Mouse (Mus musculus): ENCODE data around the gene Prkcz.
"Not testable (repeated sequence)": the region's sequence is repeated elsewhere in the genome, so short reads cannot be mapped to it uniquely, and the experiment has no call there.

Gene Prkcz

DNA sequence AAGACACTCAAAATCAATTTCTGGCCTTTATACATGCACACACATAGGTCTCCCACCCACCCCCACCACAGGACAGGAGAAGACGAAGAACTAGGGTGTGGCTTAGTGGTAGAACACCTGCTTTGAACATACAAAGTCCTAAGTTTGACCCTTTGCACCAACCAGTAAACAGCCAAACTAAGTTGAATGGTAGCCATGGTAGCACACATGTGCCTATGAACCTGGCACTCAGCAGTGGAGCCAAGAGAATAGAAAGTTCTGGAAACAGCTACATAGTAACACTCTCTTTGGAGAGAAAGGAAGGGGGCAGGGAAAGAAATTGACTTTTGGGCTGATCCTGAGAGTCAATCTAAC lies 80.4 kb downstream of the Prkcz start:
- no peak for DNase-seq

DNA sequence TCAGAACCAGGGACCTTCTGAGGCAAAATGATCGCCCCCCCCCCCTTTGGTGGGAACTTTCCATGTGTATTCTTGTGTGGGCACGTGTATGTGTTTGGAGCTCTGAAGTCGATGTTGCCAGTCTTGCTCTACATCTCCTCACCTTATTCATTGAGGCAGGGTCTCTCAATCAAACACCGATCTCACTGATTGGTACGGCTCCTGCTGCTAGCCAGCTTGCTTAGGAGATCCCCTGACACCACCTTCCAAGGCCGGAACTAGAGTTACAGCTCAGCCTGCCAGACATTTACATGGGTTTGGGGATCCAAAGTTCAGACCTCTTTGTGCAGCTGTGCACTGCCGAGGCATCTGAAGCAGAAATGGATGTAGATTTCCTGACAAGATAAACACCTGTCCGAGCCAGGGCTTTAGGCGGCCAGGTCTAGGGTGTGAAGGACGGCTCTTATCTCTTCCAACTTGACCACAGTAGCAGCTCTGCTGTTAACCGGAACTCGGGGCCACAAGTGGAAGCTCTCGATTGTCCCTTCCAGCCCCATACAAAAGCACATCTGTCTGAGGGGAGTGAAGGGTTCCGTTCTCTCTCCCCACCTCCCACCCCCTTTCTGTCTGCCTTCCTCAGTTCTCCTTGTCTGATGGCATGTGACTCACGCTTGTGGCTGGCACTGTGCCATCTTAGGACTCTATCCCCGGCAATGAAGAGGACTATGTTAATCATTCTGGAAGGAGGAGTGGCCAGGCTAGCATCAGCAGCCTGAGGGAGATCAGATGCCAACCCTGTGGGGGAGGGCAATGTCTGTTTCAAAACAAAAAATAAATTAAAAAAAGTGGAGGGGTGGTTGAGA lies 81.0 kb downstream of the Prkcz start:
- no peak for DNase-seq

DNA sequence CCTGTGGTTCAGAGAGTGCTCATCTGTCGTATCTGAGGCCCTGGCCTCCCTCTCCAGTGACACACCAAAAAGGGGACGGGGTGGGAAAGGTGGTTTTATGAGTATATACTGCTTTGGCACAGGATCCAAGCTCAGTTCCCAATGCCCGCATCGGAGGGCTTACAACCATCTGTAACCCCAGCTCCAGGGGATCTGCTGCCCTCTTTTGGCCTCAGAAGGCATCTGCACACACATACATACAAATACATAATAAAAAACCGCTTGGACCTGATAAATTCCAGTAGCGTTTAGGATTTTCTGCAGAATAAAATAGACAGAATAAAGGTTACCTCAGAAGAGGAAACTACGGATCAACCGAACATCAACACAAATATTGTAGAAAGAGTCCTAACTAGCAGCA lies 82.1 kb downstream of the Prkcz start:
- no peak for DNase-seq

DNA sequence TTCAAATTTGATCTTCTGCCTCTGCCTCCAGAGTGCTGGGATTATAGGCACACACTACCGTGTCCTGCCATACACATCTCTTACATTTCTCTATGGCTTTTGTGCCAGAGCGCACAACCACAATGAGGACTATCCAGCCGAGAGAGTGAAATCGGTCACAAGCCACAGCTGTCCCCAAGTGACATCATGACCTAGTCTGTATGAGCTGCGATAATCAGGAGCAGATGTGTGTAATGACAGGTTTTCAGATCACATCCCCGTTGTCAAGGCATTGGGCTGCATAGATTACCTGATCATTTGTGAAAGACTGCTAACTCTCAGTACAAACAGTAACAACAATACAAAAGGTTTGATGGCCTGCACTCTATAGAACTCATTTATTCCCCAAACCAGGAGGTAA lies 83.2 kb downstream of the Prkcz start:
- DNase-seq, result no peak

DNA sequence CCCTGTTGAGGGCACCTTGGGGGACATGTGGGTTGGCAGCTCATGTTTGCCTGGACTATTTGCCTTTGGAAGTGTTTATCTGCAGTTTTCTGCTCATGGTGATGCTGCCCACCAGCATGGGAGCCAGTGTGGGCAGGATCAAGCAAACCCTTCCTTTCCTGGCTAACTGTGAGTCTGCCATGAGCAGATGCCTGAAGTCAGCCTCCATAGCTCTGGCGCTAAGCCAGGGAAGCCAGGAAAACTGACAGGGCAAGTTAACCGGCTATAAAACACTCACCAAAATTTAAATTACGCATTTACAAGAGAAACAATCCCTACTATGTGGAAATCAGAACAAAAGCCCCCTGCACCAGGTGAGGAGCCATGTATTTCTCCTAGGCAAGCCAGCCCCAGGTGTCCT lies 86.3 kb downstream of the Prkcz start:
- no peak for DNase-seq

DNA sequence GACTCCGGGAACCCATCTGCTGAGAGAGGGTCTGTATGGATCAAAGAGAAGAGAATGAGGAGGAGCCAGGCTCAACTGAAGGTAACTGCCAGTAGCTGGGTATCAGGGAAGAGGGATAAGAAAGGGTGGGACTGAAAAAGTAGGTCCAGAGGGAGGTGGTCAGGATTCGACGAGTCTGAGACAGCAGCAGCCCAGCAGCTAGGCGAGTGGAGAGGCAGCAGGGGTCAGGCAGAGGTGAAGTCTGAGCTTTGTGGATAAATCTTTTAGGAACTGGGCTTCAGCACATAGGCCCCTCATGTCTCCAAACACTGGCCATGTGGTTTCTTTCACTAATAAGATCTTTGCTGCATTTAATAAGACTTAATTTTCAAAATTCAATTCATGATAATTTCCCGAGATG lies 86.7 kb downstream of the Prkcz start:
- DNase-seq, result no peak

DNA sequence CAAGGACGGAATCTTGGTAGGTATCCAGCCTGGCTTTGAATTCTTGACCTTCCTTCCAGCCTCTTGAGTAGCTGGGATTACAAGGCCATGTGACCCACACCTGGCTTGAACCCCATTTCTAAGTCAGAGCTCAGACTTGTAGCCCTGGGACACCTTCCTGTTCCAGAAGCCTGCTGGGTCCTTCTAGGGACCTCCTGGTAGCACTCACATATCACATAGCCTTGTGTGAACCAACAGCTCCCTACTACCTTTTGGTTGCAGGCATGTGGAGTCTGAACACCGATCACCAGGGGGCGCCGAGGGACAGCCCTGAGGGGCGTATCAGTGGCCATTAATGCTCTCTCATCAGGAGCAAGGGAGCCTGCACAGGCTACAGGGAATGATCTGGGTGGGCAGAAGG lies 92.8 kb downstream of the Prkcz start:
- DNase-seq, result peak; percentile 80

DNA sequence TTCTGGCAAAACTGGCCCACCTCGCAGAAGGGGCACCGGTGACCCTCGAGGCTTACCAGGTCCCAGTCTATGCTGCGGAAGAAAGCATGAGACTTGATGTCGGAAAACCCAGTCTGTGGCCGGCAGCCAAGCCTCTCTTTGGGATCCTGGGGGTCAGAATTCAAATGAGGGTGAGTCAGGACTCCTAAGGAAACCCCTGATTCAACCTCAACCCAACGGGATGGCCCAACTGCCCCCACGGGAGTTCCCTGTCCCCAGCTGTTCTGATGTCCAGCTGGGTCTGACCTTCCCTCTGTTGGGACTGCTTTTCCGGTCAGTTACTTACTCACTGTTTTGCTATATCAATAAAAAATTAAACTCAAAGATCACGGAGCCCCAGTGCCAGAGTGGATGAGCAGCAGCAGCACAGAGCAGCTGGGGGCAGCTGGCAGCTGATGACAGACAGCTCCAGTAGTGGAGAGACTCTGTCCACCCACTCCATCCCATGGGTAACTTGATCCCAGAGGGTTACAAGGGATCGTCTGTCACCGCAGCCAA lies 93.5 kb downstream of the Prkcz start:
- DNase-seq, result no peak

DNA sequence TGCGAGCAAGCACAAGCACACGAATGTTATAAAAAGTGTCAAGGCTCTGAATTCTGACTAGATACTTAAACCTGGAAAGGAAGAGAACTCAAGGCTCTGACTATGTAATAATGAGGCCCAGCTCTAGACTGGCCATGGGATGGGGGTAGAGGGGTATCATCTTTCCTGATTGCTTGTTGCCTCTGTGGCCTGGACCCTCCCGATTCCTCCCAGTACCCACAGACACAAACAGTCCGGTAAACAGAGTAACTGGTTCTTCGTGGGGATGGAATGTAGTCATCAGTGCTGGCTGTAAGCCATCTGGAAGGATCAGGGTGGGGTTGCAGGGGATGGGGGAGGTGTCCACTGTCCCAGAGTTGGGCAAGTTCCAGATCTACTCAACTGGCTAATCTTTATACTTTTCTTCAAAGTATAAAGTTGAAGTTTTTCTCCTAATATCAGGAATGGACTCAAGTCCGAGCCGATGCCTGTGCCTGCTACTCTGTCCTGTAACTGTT lies 94.1 kb downstream of the Prkcz start:
- no peak for DNase-seq

DNA sequence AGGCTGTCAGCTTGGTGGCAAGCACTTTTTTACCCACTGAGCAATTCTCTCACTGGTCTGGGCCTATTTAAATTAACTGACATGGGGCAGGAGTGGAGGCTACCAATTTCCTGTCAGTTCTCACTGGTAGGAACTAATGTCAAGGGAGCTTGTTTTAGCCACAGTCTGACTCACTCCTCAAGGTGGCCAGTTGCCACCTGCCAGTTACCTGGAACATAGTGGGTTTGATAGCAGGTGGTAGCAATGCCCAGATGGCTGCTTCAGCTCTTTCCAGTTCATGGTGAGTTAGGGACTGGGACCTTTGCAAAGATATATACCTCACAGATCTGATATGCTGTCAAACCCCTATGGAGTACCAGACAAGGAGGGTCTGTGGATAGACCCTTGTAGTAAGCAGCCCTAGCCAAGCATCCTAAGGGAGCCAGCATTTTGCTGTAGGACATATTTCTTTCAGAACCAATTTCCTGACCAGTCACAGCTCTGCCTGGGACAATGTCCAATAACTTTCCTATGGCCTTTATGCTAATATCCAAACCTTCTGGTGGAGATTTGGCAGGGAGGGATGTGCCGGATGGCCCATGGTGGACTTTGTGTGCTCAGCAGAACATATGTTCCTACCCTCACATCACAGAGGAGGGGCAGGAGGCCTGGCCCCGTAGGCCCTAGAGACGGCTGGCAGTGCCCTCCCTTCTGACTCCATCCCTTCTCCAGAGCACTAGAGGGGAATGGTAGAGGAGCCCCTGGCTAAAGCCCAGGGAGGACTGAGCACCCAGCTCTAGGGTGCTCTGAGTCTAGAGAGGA lies 96.4 kb downstream of the Prkcz start:
- peak; percentile 98 for DNase-seq

DNA sequence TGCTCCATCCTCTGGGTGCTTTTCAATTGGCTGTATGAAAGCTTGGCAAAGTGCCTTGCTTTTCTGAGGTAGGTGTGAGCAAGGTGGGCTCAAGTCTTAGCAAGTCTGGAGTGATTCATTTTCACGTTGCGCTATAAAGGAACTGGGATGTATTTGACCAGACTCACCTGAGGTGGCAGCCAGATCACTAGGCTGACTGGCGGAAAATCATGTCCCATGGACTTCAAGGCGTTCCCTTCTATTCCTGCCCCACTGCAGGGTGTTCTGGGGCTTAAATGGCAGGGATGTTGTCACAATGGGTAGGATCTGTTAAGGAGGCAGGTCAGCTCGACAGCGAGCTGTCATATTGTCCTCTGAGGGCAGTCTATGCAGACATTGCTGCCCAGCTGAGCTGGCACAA lies 108.9 kb downstream of the Prkcz start:
- DNase-seq, result no peak

DNA sequence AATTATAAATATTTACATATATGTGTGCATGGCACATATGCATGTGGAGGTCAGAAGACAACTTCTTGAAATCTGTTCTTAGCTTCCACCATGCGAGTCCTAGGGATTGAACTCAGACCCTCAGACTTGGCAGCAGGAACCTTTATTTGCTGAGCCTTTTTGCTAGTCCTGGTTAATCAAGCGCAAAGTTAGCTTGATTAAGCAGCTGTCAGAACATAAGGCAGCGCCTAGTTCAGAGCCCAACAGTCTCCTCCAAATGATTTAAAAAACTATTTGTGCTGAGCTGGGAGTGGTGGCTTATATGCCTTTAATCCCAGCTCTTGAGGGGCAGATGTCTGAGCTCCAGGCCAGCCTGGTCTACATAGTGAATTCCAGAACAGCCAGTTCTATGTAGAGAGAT lies 110.0 kb downstream of the Prkcz start:
- DNase-seq, result peak; percentile 74

DNA sequence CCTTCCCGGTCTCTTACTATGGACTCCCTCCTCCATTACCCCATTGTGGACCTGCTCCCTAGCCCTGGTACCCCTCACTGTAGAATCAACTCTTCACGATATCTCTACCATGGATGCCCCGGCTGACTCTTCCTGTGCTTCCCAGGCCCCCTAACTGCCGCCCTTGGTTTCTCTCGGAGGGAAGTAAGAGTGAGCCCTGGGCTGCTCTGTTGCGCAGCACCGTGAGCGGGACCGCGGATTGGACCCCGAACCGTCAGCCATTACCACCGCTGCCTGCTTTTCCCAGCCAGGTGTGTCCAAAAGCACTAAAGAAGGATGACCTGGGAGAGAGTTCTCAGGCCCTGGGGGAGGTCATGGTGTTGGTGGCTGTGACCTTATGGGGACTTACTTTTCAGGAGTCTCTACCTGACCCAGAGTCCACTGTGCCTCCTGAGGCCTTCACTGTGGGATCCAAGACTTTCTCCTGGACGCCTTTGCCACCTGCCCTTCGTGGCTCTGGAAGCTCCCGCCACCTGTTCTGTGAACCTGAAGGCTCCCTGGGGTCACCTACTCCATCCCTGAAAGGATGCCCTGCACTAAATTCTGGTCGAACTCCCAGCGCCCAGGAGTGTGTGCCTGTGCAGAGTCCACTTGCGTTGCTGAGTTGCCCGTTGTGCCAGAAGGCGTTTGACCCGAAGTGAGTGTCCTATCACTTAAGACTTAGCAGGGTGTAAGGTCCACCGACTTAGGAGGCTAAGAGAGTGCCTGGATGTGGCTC lies 110.6 kb downstream of the Prkcz start:
- peak; percentile 80 for DNase-seq

DNA sequence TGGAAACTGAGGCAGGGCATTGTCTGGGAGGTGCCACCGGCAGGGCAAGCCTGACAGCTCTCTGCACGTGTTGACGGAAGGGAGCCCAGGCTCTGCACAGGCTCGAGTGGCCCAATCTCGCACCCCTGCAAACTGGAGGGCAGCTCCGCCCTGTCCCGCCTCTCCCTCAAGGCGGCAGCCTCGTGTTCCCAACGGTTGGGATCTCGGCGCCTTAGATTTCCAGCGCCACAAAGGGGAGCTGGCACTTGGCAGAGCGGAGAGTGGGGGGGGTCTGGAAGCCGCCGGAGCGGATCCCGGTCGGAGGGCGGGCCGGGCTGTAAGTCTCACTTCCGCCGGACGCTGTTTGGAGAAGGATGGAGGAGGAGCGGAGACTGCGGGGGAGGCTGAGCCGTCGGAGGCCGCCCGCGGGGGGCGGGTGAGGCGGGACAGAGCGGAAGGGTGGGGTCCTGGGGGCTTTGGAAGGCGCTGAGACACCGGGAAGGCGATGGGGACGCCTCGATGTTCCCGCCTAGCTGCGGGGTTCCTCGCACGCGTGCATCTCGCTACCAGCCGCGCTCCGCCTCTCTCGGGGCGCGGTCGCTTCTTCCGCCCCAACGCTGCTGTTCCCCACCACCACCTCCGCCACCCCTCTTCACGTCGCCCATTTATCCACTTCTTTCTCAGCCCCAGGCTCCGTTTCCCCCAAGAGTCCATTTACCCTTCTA lies 111.4 kb downstream of the Prkcz start, which contains the start of gene Faap20:
Gene Faap20, plus strand, starts transcription at position 155 of the 704 bp plus-strand sequence.
- peak; percentile 91 for DNase-seq

DNA sequence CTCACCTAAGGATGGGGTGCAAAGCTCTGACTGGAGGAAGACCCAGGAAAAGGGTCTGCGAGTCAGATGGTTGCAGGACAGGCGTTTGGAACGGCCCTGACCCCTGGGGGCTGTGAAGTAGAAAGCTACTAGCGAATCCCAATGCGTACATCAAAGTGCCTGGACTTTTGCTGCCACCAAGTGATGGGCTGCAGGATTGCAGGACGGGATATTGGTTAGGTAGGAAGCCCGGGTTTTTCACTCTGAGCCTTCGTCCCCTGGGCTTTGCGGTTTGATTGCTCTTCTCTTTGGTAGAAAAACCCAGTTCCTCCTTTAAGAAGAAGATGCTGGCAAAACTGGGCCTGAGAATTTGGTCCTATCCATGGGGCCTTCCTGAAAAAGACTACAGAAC lies 111.9 kb downstream of the Prkcz start:
- DNase-seq, result peak; percentile 93

DNA sequence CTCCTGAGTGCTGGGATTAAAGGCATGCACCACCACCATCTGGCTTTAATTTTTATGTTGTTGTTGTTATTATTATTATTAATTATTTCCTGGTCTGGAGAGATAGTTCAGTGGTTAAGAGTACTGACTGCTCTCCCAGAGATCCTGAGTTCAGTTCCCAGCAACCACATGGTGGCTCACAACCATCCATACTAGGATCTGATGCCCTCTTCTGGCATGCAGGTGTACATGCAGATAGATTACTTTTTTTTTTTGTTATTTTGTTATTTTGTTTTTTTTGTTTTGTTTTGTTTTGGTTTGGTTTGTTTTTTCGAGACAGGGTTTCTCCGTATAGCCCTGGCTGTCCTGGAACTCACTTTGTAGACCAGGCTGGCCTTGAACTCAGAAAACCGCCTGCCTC lies 113.1 kb downstream of the Prkcz start:
- DNase-seq, result not testable (repeated sequence)

DNA sequence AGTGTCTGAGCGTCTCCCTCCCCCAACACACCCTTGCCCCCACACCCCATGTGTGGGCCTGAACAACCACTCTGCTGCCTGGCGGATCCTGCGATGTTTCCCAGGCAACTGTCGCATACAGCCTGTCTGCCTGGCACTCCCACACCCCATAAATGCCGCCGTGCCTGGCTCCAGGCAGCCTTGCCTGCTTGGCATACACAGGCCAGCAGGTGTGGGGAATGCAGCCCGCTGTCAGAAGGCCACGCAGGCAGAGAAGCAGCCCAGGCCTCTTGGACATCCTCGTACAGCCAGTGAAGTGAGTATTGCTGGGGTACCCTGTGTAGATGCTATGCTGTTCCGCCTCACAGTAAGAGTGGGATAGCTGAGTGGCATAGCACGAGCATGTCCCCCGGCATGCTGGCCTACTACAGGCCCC lies 114.5 kb downstream of the Prkcz start:
- DNase-seq, result peak; percentile 90

DNA sequence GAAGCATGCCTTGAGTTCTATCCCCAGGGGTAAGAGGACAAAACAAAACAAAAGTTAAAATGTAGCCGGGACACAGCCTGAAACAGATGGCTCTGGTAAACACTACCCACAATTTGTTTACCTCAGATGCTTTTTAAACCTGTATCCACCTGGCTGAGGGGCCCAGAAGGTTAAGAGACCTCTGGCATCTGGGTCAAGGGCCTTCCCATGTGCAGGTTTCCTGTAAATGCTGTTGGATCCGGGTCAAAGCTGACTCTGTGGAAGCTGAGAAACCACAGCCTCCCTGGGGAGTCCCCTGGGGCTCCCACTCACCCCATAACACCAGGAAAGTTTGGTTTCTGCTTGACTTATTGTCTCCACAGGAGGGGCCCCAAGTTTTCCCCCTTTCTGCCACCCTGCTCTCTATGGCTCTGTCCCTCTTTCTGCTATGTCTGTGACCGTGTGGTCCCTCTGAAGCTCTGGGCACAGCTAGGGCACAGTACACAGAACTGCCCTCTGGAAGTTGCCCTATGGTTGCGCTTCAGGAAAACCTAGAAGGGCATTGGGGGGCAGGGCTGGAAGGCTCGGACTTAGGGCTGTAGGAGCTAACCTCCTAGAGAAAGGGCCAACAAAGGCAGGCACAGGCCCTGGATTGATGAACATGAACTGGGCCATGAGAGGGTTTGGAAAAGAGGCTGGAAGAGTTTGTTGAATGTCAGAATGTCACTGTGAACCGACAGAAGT lies 115.2 kb downstream of the Prkcz start:
- peak; percentile 47 for DNase-seq

DNA sequence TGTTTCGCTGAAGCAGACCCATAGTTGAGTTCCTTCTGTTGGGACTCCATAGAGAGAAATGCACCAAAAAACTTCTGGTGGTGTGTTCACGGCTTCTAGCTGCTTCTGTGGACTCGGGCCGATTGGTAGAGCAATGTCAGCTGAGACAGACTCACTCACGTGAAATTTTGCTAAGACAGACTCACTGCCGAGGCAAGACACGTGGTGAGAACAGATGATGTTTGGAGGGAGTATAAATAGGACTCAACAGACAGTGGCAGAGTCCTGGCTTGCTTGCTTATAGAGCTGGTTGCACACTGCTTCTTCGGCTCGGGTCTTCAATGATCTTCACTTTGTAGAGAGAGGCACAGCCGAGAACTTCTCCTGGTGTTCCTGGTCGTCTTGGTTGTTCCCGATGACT lies 117.9 kb downstream of the Prkcz start:
- no peak for DNase-seq

DNA sequence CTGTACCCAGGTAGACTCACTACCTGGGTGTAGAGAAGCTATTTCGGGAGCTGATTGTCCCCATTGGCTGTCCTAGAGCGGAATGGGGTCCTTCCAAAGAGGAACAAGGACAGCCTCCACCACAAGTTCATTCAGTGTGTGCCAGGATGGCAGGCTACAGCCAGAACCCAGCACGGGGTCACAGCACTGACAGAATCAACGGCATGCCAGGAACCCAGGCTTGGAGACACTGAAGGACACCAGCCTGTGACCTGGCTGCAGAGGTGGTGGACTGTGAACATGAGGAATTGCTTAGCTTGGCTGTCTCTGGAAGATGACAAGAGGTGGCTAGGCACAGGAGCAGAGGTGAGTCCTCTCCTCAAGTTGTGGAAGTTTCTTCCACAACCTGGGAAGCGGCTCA lies 118.9 kb downstream of the Prkcz start:
- peak; percentile 79 for DNase-seq

DNA sequence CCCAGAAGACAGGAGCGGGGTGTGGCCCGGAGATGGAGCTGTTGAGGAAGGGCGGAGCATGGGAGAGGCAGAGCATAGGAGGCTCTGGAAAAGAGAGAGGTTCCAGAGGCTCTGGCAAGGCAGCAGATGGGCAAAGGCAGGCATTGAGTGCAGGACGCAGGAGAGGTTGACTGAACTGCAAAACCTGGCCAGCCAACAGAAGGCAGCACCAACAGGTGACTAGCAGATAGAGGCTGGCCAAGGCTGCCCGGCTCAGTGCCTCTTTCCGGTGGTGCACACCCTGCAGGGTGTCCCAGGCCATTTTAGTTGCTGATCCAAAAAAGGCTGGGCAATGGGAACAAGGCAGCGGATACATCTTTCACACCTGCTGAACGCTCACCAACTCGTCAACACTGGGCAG lies 119.4 kb downstream of the Prkcz start:
- peak; percentile 96 for DNase-seq

DNA sequence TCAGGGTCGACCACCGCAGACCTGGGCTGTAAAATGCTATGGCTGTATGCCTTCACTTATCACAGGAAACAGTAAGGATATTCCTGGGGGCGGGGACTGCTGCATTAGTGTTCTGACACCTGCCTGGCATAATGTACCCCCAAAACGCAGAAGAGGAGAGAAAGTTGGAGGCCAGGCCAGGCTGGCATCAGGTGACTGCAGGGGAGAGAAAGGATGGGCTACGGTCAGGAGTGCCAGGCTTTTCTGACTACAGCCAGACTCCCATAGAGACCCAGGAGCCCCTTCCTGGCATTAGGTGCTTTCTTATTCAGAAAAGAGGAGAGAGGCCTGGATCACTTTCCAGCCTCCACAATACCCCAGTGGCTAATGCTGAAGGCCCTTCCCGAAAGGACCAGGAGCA lies 121.7 kb downstream of the Prkcz start:
- no peak for DNase-seq
